In genomic region chr2:76606704-76607103, GRCm38 (mm10) we compare ENCODE assay signal across 38 mouse cellular contexts. TPM values are rescaled to one million over a fixed set of nuclear protein-coding genes. Genes with fewer than 3 reads are reported as not detected.
"Had no signal": no experiment of that assay in that cellular context is flagged by ENCODE, and none has a peak within 500 bp of the region (broad histone marks: within the 10 kb centered on the region; RNA-seq: fewer than 3 reads in every experiment).

No protein-coding gene starts in this region.

- ATAC-seq: liver, embryonic 12.5 days; liver, postnatal 0 days; lung, postnatal 0 days; midbrain, embryonic 13.5 days; midbrain, embryonic 15.5 days; midbrain, embryonic 16.5 days had no signal

- H3K27ac ChIP-seq: limb, embryonic 10.5 days; limb, embryonic 12.5 days; limb, embryonic 13.5 days; limb, embryonic 15.5 days; liver, embryonic 12.5 days; liver, embryonic 13.5 days; liver, embryonic 14.5 days; liver, embryonic 15.5 days; lung, embryonic 15.5 days; macrophage; midbrain, embryonic 10.5 days; midbrain, embryonic 12.5 days; midbrain, embryonic 13.5 days; midbrain, embryonic 15.5 days; neural tube, embryonic 12.5 days; neural tube, embryonic 13.5 days had no signal

- H3K4me1 ChIP-seq: limb, embryonic 10.5 days; limb, embryonic 12.5 days; limb, embryonic 13.5 days; limb, embryonic 15.5 days; liver, embryonic 12.5 days; liver, embryonic 13.5 days; liver, embryonic 15.5 days; lung, embryonic 15.5 days; megakaryocyte, embryonic 14.5 days; midbrain, embryonic 10.5 days; midbrain, embryonic 12.5 days; midbrain, embryonic 13.5 days; midbrain, embryonic 15.5 days; neural tube, embryonic 12.5 days; neural tube, embryonic 13.5 days had no signal

- DNase-seq: left cerebral cortex, postnatal 4 days; liver; liver, embryonic 13.5 days; liver, postnatal 0 days; lung, adult 18-20 months; lung, adult 2 months; lung, embryonic 14.5 days; lung, postnatal 10 days; lung, postnatal 14 days; lung, postnatal 36 days; lung, postnatal 4 days; midbrain, embryonic 14.5 days had no signal

- H3K4me3 ChIP-seq: limb, embryonic 10.5 days; limb, embryonic 12.5 days; limb, embryonic 13.5 days; limb, embryonic 15.5 days; liver, embryonic 12.5 days; liver, embryonic 13.5 days; liver, embryonic 15.5 days; lung, embryonic 15.5 days; megakaryocyte, embryonic 14.5 days; midbrain, embryonic 10.5 days; midbrain, embryonic 12.5 days; midbrain, embryonic 13.5 days; midbrain, embryonic 15.5 days; myocyte; neural tube, embryonic 12.5 days; neural tube, embryonic 13.5 days had no signal

RNA-seq across cellular contexts. Expression of gene Pjvk, which starts 41.6 kb away (rescaled TPM):
- total RNA-seq: left cerebral cortex, postnatal 14 days; liver, adult 2 months; megakaryocyte-erythroid progenitor cell, adult 5-6 weeks; midbrain, postnatal 0 days; monocyte, adult 5-6 weeks had no signal
- polyA plus RNA-seq: liver, adult 2 months; liver, embryonic 11.5 days; liver, embryonic 12.5 days; liver, embryonic 13.5 days; liver, embryonic 14.5 days; liver, embryonic 15.5 days; liver, embryonic 16.5 days; liver, postnatal 0 days; lung, adult 2 months had no signal
